Mouse (Mus musculus) CH12.LX (cell line): Measurements from ENCODE around the gene Nfix. TPM values are rescaled to one million over a fixed set of nuclear protein-coding genes. Genes with fewer than 3 reads are reported as not detected.

Experiments used
- DNase-seq: peaks from one replicate; pipeline ENCODE4 v3.0.0-alpha.2; 2013; ENCODE audit errors: extremely low read depth
- H3K27ac ChIP-seq: 2 replicates; pipeline ENCODE4 v1.5.1; 2012; ENCODE audit warnings: low read depth, mild to moderate bottlenecking, control low read depth, moderate library complexity; ENCODE audit not compliant: insufficient read depth
- H3K27me3 ChIP-seq: replicated peaks from 2 replicates; pipeline ENCODE3; 2012; ENCODE audit warnings: inconsistent platforms
- H3K36me3 ChIP-seq, 2 experiments: replicated peaks in 1 of 2; 2 replicates each; pipeline versions ENCODE3 to v1.6.1; 2012; ENCODE audit warnings: inconsistent platforms in 1 of 2, low read length in 1 of 2, mild to moderate bottlenecking in 1 of 2, mixed read lengths in 1 of 2, moderate library complexity in 1 of 2; ENCODE audit not compliant: control insufficient read depth in 1 of 2, insufficient read depth in 1 of 2
- H3K4me1 ChIP-seq, 2 experiments: 2 replicates each; pipeline ENCODE4 v1.6.1; 2012; ENCODE audit warnings: inconsistent platforms in 1 of 2, moderate library complexity in 1 of 2; ENCODE audit not compliant: insufficient read depth in 2 of 2, control insufficient read depth in 1 of 2
- H3K4me2 ChIP-seq: 2 replicates; pipeline ENCODE4 v1.6.1; 2012; ENCODE audit warnings: low read depth, mild to moderate bottlenecking, control low read depth; ENCODE audit not compliant: poor library complexity, insufficient read depth, severe bottlenecking
- H3K4me3 ChIP-seq, 3 experiments: fragments of 150-350 bp in 1 of 3; sonication (generic) in 1 of 3; replicated peaks in 1 of 3; 2 replicates each; pipeline versions ENCODE3 to v1.5.1; 2011 to 2012; ENCODE audit warnings: low read depth in 2 of 3, low read length in 2 of 3, mild to moderate bottlenecking in 2 of 3, moderate library complexity in 2 of 3, control low read depth in 1 of 3, improper control_type of control experiment in 1 of 3, inconsistent platforms in 1 of 3, mixed read lengths in 1 of 3; ENCODE audit not compliant: poor library complexity in 1 of 3
- H3K79me2 ChIP-seq: replicated peaks from 2 replicates; pipeline ENCODE4 v1.6.1; 2012; ENCODE audit warnings: mild to moderate bottlenecking, moderate library complexity; ENCODE audit not compliant: control insufficient read depth, poor library complexity, insufficient read depth, severe bottlenecking; ENCODE audit errors: extremely low read depth
- H3K9ac ChIP-seq: 2 replicates; pipeline ENCODE4 v1.6.1; 2012; ENCODE audit warnings: low read depth, mild to moderate bottlenecking, control low read depth, moderate library complexity; ENCODE audit not compliant: insufficient read depth
- H3K9me3 ChIP-seq: replicated peaks from 2 replicates; pipeline ENCODE3; 2012; ENCODE audit warnings: low read length, inconsistent platforms, mixed read lengths
- CHD1 ChIP-seq: IDR thresholded peaks from 2 replicates; pipeline ENCODE4 v1.6.1; 2012; ENCODE audit warnings: low read depth, low read length, improper control_type of control experiment, inconsistent platforms
- CHD2 ChIP-seq: IDR thresholded peaks from 2 replicates; pipeline ENCODE4 v1.6.1; 2011; ENCODE audit warnings: low read length, improper control_type of control experiment
- CTCF ChIP-seq, 2 experiments: IDR thresholded peaks in 1 of 2; conservative IDR thresholded peaks in 1 of 2; 2 replicates each; pipeline ENCODE4 v1.5.1; 2011 to 2012; ENCODE audit warnings: low read depth in 2 of 2, low read length in 2 of 2, improper control_type of control experiment in 1 of 2, inconsistent platforms in 1 of 2, mild to moderate bottlenecking in 1 of 2, moderate library complexity in 1 of 2
- E2F4 ChIP-seq: IDR thresholded peaks from 2 replicates; pipeline ENCODE4 v1.6.1; 2011; ENCODE audit warnings: low read depth, low read length, improper control_type of control experiment; ENCODE audit not compliant: insufficient replicate concordance
- EP300 ChIP-seq: IDR thresholded peaks from 2 replicates; pipeline ENCODE4 v1.6.1; 2011; ENCODE audit warnings: low read length, improper control_type of control experiment
- JUND ChIP-seq: conservative IDR thresholded peaks from 2 replicates; pipeline ENCODE4 v1.6.1; 2011; ENCODE audit warnings: low read depth, low read length, improper control_type of control experiment
- MAX ChIP-seq: IDR thresholded peaks from 2 replicates; pipeline ENCODE4 v1.6.1; 2011; ENCODE audit warnings: low read length, improper control_type of control experiment
- MAZ ChIP-seq: IDR thresholded peaks from 2 replicates; pipeline ENCODE4 v1.6.1; 2012; ENCODE audit warnings: low read depth, mild to moderate bottlenecking, inconsistent platforms, low read length, improper control_type of control experiment, moderate library complexity
- MXI1 ChIP-seq: IDR thresholded peaks from 2 replicates; pipeline ENCODE4 v1.6.1; 2011; ENCODE audit warnings: mild to moderate bottlenecking, low read depth, low read length, improper control_type of control experiment
- NRF1 ChIP-seq: IDR thresholded peaks from 2 replicates; pipeline ENCODE4 v1.6.1; 2014; ENCODE audit warnings: low read depth, mild to moderate bottlenecking, inconsistent platforms, low read length, improper control_type of control experiment, moderate library complexity
- PAX5 ChIP-seq: IDR thresholded peaks from 2 replicates; pipeline ENCODE4 v1.6.1; 2012; ENCODE audit warnings: low read length, inconsistent platforms, mixed read lengths
- RAD21 ChIP-seq: IDR thresholded peaks from 2 replicates; pipeline ENCODE4 v1.6.1; 2011; ENCODE audit warnings: low read depth, mild to moderate bottlenecking, low read length, improper control_type of control experiment, moderate library complexity
- SMC3 ChIP-seq: IDR thresholded peaks from 2 replicates; pipeline ENCODE4 v1.6.1; 2011; ENCODE audit warnings: low read depth, low read length, improper control_type of control experiment
- UBTF ChIP-seq: IDR thresholded peaks from 2 replicates; pipeline ENCODE4 v1.6.1; 2012; ENCODE audit warnings: low read depth, mild to moderate bottlenecking, inconsistent platforms, low read length, improper control_type of control experiment, moderate library complexity
- USF2 ChIP-seq: conservative IDR thresholded peaks from 2 replicates; pipeline ENCODE4 v1.6.1; 2011; ENCODE audit warnings: low read depth, low read length, improper control_type of control experiment
- dilution Hi-C: fragments of 300-500 bp; cut with MboI; formaldehyde crosslinking; loops from 2 replicates; pipeline ENCODE4 v1.14.3; 2020; ENCODE audit warnings: low sequenced_read_pairs; ENCODE audit not compliant: extremely low pct_unique_long_range_greater_than_20kb, extremely low pct_ligation_motif_present
- in situ Hi-C: fragments of 300-500 bp; cut with MboI; formaldehyde crosslinking; loops from 3 replicates; pipeline ENCODE4 v1.14.3; 2019; ENCODE audit warnings: low sequenced_read_pairs, low pct_ligation_motif_present, low pct_unique_long_range_greater_than_20kb, mixed read lengths
- polyA plus RNA-seq: library from polyadenylated mRNA; unstranded; fragments of >175 nt; gene quantifications from 2 replicates; pipeline ENCODE4 v1.2.1, GENCODE M21; 2012; ENCODE audit warnings: low read depth; ENCODE audit not compliant: insufficient read length
- total RNA-seq, 2 experiments: library from RNA; depleted of rRNA; stranded (reverse); fragments of 300-350 nt in 1 of 2; fragments of >200 nt in 1 of 2; gene quantifications; 2 replicates each; pipeline ENCODE4 v1.2.3; 2012 to 2014

The Nfix gene
- total and polyA plus RNA-seq, 3 experiments, result 0.09 to 10.5 (median 1.1) TPM

DNA sequence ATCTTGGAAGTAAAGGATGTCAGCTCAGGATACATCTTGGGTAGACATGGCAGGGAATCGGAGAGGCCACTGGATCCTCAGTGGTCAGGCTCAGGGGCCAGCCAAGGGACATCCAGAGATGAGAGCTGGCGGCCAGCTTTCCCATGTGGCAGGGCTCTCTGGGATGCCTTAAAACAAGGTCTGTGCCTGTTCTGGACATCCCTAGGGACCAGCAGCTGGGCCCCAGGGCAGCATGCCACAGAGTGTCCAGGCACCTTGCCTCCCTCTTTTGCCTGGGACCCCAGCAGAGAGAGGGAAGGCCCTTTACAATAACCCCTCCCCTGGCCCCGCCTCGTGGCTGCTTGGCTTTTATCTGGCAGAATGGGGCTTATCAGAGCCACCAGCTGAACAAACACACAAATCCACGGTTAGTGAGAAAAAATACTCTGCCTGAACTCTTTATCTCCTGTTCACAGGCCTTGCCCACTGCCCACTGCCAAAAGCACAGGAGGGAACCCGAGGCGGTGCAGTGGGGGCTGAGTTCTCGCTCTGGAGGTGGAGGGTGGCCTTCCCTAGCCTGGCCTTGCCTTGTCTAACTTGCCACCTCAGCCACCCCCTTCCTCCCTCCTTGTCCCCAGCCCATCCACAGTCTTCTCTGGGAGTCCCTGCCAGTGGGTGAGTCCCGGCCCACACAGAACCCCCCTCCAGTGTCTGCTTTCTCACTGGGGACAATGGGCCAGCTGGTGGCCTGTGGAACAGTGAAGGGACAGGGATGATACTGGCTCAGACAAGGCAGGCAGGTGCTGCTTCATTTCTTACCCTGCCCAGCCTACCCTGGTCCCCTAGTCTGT is 69.4 kb downstream of the Nfix start:
- no peak for TF ChIP-seq E2F4
- no peak for TF ChIP-seq CHD2
- no peak for TF ChIP-seq PAX5
- no peak for TF ChIP-seq CHD1
- no peak for TF ChIP-seq NRF1
- no peak for TF ChIP-seq CTCF (conservative IDR thresholded peaks at IDR 0.05 in 1 of 2, IDR thresholded peaks at IDR 0.05 in 1 of 2; ENCODE audit: low read depth in 2 of 2, low read length in 2 of 2)
- TF ChIP-seq EP300, result no peak
- no peak for TF ChIP-seq SMC3
- no peak for TF ChIP-seq MAZ
- no peak for TF ChIP-seq UBTF
- TF ChIP-seq MAX, result no peak
- no peak for TF ChIP-seq JUND
- no peak for TF ChIP-seq RAD21
- no peak for TF ChIP-seq MXI1
- DNase-seq, result no peak
- Histone ChIP-seq H3K9ac (no peak overlapping the region), H3K4me2 (no peak overlapping the region), H3K36me3 (no peaks in the 10 kb centered on the region), H3K27ac (no peak overlapping the region), H3K4me1 (peaks cover 0 to 7% of the 10 kb centered on the region in 2 experiments; a peak in 3 of 4 replicates), H3K79me2 (no peaks in the 10 kb centered on the region), H3K27me3 (peaks cover 60% of the 10 kb centered on the region), H3K9me3 (no peaks in the 10 kb centered on the region), H3K4me3 (no peak overlapping the region)
- in situ Hi-C loops (no loop called here), dilution Hi-C loops (no loop called here)

- Histone ChIP-seq H3K4me2 (no peak overlapping the region), H3K79me2 (no peaks in the 10 kb centered on the region), H3K27me3 (peaks cover 55% of the 10 kb centered on the region), H3K4me1 (peaks cover 0 to 7% of the 10 kb centered on the region in 2 experiments; a peak in 3 of 4 replicates), H3K9me3 (no peaks in the 10 kb centered on the region), H3K27ac (no peak overlapping the region), H3K36me3 (no peaks in the 10 kb centered on the region), H3K9ac (no peak overlapping the region), H3K4me3 (no peak overlapping the region)
- peak; percentile 43; the same call in 1 of the 2 replicates for TF ChIP-seq NRF1
- TF ChIP-seq USF2, result no peak
- DNase-seq, result no peak
- dilution Hi-C loops (no loop called here), in situ Hi-C loops (no loop called here)
Observed at GRCm38 (mm10) chr8:84729921-84730362, 70.2 kb downstream of the Nfix start.
